Mouse (Mus musculus) ovary, postnatal 36 days (tissue): ENCODE data around the gene Mark4.

Source experiments
- DNase-seq: peaks from one replicate; pipeline ENCODE4 v3.0.0; 2022; ENCODE audit warnings: low spot score, mixed read lengths

Gene Mark4

DNA sequence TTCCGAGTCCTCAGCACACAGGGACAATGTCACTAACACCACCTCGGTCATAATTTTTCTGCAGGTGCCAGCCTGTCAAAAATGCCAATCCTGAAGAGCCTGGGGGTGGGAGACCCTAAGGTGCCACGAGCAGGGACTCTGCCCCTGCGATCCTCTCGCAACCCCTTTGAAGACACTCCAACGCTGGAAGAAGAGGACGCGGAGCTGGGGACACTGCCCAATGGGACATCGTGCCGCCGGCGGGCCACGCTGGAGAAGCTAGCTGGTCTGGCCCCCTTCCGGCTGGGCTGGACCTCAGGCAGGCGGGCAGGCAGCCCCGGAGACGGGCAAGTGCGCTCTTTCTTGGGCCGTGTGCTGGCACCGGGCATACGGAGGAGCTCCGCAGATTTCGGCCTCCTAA lies 10.8 kb upstream of the Mark4 start:
- DNase-seq, result no peak

DNA sequence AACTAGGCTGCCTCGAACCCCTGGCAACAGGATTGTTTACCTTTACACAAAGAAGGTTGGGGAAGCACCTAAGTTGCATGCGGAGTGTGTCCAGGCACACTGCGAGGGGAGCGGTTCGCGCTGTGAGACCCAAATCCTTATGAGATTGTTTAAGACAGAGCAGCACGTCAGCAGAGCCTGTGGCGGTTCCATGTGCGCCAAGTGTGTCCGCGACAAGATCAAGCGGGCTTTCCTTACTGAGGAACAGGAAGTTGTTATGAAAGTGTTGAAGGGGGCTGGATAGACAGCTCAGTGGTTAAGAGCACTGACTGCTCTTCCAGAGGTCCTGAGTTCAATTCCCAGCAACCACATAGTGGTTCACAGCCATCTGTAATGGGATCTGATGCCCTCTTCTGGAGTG lies 9.7 kb upstream of the Mark4 start:
- no peak for DNase-seq

- DNase-seq, result no peak
Observed at GRCm38 (mm10) chr7:19467638-19468037, 9.0 kb upstream of the Mark4 start.

DNA sequence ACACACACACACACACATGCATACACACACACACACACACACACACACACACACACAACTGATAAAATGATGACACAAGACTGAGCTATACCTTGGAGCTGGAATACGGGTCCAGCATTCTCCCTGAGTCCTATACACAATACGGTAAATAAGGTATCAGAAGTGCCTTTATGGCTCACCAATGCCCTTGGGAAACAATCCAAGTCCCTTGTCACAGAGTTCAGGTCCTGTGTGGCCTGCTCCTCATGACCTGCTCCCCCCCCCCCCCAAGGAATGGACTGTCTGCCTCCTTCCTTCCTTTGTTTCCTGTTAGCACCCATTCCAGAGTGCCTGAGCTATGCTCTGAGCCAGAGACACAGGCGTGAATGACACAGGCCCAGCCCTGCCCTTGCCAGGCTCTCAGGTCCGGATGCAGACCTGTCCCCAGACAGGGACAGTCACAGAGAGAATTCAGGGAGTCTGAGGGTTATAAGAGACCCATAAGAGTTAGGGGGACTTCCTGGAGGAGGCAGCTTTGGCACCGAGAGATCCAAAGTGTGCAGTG lies 8.1 kb upstream of the Mark4 start:
- no peak for DNase-seq

- DNase-seq, result no peak
Observed at GRCm38 (mm10) chr7:19464367-19465307, 6.0 kb upstream of the Mark4 start.

DNA sequence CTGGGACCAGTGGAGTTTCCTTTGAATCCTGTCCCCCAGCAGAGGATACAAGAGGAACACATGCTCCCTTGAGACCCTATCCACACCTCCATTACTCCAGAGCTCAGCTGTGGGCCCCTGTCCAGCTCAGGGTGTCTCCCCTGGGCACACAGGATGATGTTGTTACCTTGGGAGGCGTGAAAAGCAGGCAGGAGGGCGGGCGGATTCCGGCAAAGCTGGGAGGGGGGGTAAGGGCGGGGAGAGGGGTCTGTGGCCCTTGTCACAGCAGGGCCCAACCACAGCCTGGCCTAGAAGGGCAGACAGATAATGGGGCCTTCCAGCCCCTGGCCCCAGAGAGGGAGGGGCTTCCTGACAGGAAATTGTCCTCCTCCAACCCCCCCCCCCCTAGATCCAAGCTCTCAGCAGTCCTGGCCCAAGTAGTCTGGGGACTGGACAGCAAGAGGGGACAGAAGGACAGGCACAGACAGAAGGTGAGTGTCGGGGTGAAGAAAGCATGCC lies 4.3 kb upstream of the Mark4 start, which contains the start of gene Exoc3l2:
TSS of gene Exoc3l2 (plus strand) at position 448 of the 498 bp plus-strand sequence.
- no peak for DNase-seq

DNA sequence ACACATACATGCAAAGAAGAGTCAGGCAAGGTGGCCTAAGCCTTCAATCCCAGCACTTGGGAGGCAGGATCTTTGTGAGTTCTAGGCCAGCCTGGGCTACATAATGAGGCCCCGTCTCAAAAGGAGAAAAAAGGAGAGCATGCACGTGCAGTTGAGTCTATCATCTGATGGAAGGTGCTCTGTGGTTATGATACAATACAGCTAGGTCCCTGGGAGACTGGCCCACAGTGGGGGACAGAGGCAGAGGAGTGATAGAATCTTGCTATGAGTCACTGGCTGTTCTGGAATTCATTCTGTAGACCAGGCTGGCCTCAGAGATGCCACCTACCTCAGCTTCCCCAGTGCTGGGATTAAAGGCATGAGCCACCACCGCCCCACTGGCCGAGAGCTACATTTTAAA lies 3.8 kb upstream of the Mark4 start:
- no peak for DNase-seq

- peak; percentile 71 for DNase-seq
Observed at GRCm38 (mm10) chr7:19461488-19461887, 2.9 kb upstream of the Mark4 start.

DNA sequence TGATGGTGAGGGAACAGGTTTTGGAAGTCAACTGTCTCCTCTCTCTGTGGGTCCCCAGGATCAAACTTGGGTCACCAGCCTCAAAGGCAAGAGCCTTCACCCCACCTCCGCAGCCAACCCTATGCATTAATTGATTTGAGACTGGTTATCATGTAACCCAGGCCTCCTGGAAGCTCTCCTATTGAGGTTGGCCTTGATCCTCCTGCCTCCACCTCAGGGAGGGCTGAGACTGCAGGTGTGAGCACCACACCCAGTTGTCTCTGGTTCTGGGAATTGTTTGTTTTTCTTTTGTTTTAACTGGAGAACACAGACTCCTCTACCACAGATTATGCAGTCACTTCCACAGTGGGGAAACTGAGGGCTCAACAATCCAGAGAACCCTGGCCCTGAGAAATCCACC lies 1.9 kb upstream of the Mark4 start:
- DNase-seq, result no peak

GRCm38 (mm10) chr7:19459144-19459870 lies 686 bp upstream of the Mark4 start:
- DNase-seq, result no peak

- peak; percentile 64 for DNase-seq
Observed at GRCm38 (mm10) chr7:19458072-19458486, 542 bp downstream of the Mark4 start.

DNA sequence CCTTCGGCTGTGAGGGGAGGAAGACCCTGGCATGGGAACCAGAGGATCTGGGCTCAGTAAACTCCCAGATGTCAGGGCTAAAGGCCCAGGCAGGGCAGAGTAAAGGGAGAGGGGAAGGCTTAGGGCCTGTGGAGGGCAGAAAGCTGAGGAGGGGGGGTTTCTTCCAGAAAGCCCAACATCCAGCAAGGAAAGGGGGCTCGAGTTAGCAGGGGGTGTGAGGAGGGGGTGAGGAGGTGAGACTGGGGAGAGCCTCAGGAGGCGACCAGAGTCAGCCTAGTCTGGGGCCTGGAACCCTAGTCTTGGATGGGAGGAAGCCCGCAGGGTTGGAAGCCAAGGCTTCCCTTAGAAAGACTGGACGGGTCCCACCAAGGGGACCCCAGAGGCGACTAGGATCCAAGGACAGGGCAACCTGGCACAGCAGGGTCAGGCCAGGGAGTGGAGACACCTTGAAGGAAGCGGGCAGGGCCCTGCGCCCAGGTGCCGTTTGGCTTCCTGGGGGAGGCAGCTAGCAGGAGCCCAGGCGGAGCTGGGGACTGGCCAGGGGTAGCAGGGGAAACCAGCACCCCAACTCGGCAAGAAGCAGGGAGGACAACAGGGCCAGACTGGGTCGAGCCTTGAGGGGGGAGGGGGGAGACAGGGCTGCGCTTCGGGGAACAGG lies 1.1 kb downstream of the Mark4 start:
- no peak for DNase-seq

DNA sequence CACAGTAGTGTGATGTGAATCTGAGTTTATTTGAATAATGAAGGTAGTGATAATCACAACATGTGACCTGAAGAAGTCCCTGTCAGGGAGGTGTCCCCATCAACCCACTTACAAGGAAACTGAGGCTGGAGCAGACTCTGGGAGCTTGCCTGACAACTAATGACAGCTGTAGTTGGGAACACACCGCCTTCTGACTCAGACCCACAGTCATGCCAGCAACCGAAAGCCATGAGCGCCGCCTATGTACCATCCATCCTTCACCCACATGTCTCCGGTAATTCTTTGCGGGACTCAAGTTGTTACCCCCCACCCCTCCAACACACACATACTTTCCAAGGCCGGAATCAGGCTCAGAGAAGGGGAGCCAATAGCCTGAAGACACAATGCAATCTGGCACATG lies 2.0 kb downstream of the Mark4 start:
- no peak for DNase-seq

DNA sequence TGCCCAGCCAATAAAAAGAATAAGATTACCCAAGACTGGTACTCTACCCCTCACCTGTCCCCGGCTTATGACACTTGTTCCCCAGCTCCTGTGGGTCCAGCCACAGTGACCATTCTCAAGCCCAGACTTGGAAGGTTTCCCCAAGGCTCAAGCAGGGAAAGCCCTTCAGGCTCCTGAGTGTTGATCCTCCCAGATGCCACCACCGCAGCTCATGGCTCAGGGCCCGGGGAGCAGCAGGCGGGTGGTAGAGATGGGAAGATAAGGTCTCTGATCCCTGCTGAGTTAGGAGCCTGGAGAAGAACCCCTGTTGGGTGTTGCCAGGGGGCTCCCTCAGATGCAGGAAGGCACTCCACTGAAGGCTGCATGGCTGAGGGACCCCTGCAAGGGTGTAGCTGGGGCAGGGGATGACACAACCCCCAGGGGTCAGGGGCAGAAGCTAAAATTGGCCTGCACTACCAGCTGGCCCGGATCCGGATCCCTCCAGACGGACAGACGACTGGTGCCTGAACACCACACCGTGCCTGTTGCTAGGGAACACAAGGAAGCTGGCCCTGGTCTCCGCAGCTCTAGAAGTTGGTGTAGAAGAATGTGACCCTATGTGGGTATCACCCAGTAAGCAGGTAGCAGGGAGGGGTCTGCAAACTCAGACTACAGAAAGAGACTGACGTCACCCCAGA lies 2.7 kb downstream of the Mark4 start:
- no peak for DNase-seq

- DNase-seq, result no peak
Observed at GRCm38 (mm10) chr7:19455186-19455585, 3.4 kb downstream of the Mark4 start.

GRCm38 (mm10) chr7:19449165-19449564 lies 9.5 kb downstream of the Mark4 start:
- no peak for DNase-seq

GRCm38 (mm10) chr7:19447689-19448088 lies 10.9 kb downstream of the Mark4 start:
- no peak for DNase-seq

- DNase-seq, result peak; percentile 58
Observed at GRCm38 (mm10) chr7:19444801-19445200, 13.8 kb downstream of the Mark4 start.

GRCm38 (mm10) chr7:19443344-19443743 lies 15.3 kb downstream of the Mark4 start:
- DNase-seq, result peak; percentile 75

- no peak for DNase-seq
Observed at GRCm38 (mm10) chr7:19441448-19442091, 17.1 kb downstream of the Mark4 start.

- no peak for DNase-seq
Observed at GRCm38 (mm10) chr7:19437048-19437447, 21.6 kb downstream of the Mark4 start.
